ENCODE assay signal across 14 mouse cellular contexts in the genomic region with DNA sequence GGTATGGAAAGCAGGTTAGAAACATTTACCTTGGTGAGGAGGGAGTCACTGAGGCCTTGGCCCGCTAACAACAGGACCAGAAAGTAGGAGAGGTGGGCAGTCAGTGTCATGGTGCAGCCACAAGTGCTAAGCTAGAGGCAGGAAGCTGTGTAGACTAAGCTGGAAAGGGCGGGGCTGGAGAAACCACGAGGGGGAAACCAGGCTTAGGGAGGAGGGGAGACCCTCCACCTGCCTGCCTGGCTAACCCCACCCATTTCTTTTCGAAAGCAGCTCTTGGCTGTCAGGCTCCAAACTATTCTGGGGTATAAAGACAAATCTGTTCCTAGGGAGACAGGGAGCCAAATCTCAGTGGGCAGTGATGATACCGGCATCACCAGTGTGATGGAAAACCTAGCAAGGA. TPM values are rescaled to one million over a fixed set of nuclear protein-coding genes. Genes with fewer than 3 reads are reported as not detected.
DNase-seq lines count a peak whose midpoint lies in the region; ATAC-seq and TF ChIP-seq lines count a peak whose summit lies in the region.
"Had no signal": no experiment of that assay in that cellular context is flagged by ENCODE, and none has a peak within 500 bp of the region (broad histone marks: within the 10 kb centered on the region; RNA-seq: fewer than 3 reads in every experiment).

A gene (minus strand): TSS at position 134 of the 400 bp plus-strand sequence.

- peak within 1 kb of the TSS; percentile 50 for H3K4me3 ChIP-seq in E14TG2a.4 (replicated peaks; ENCODE audit: low read length)
- H3K4me3 ChIP-seq in thymus, adult 2 months (ENCODE audit: control insufficient read depth, insufficient read depth, low read length): 0 out of 2 replicates have a peak within 1 kb of the TSS, but pooled peaks have one; percentile 1
- H3K4me3 ChIP-seq in hindbrain, embryonic 12.5 days: no peak within 1 kb of the TSS
- H3K4me3 ChIP-seq: heart, embryonic 13.5 days; left cerebral cortex, adult 2 months; liver, embryonic 13.5 days had no signal

- no peak within 1 kb of the TSS for H3K9ac ChIP-seq in hindbrain, embryonic 12.5 days
- H3K9ac ChIP-seq: liver, embryonic 13.5 days had no signal

- WGBS in large intestine, adult 2 months: 46% methylated on average over 5 of the region's 5 CpGs
- WGBS in thymus, adult 2 months: 9% methylated on average over 5 of the region's 5 CpGs
- WGBS in hindbrain, embryonic 12.5 days: 61% methylated on average over 5 of the region's 5 CpGs

- H3K36me3 ChIP-seq in E14TG2a.4 (ENCODE audit: insufficient read depth, low read length): peaks cover 44% of the 10 kb centered on the region
- H3K36me3 ChIP-seq in thymus, adult 2 months (ENCODE audit: control insufficient read depth, insufficient read depth, low read length): peaks cover 5% of the 10 kb centered on the region
- peaks cover 33% of the 10 kb centered on the region for H3K36me3 ChIP-seq in hindbrain, embryonic 12.5 days

- H3K4me1 ChIP-seq in E14TG2a.4 (replicated peaks; ENCODE audit: low read depth, low read length): peaks cover 55% of the 10 kb centered on the region
- H3K4me1 ChIP-seq in thymus, adult 2 months (replicated peaks; ENCODE audit: control insufficient read depth, insufficient read depth, low read length): peaks cover 15% of the 10 kb centered on the region
- peaks cover 10% of the 10 kb centered on the region for H3K4me1 ChIP-seq in hindbrain, embryonic 12.5 days

- peaks cover 11% of the 10 kb centered on the region for H3K27me3 ChIP-seq in E14TG2a.4 (ENCODE audit: insufficient read depth, low read length)
- no peaks in the 10 kb centered on the region for H3K27me3 ChIP-seq in thymus, adult 2 months (ENCODE audit: control insufficient read depth, insufficient read depth, low read length)
- H3K27me3 ChIP-seq in hindbrain, embryonic 12.5 days: no peaks in the 10 kb centered on the region
- H3K27me3 ChIP-seq: heart, embryonic 13.5 days had no signal

- TF ChIP-seq POLR2A in thymus, adult 2 months (IDR thresholded peaks at IDR 0.05; ENCODE audit: control insufficient read depth, extremely low read depth, insufficient read depth, low read length, poor library complexity): 0 out of 2 replicates have a peak, but pooled peaks have one; percentile 22

- no peaks in the 10 kb centered on the region for H3K9me3 ChIP-seq in E14TG2a.4 (ENCODE audit: low read length)
- no peaks in the 10 kb centered on the region for H3K9me3 ChIP-seq in hindbrain, embryonic 12.5 days (replicated peaks)
- H3K9me3 ChIP-seq: heart, embryonic 13.5 days; liver, embryonic 13.5 days had no signal

- no peak for ATAC-seq in hindbrain, embryonic 12.5 days (ENCODE audit: low FRiP score)
- ATAC-seq: hindbrain, embryonic 16.5 days had no signal

- TF ChIP-seq CTCF in E14TG2a.4 (conservative IDR thresholded peaks at IDR 0.05; ENCODE audit: low read length): no peak
- TF ChIP-seq CTCF in thymus, adult 2 months (IDR thresholded peaks at IDR 0.05; ENCODE audit: borderline replicate concordance, control insufficient read depth, extremely low read depth, insufficient read depth, low read length, poor library complexity): no peak

- DNase-seq in CD4-positive, CD25-positive, alpha-beta regulatory T cell, adult 2 months (ENCODE audit: low read depth, low spot score): peak; percentile 72
- no peak for DNase-seq in large intestine, adult 2 months (ENCODE audit: low read depth, low spot score)
- DNase-seq in thymus, adult 2 months: peak; percentile 72
- DNase-seq in left cerebral cortex, adult 11 months (ENCODE audit: low spot score): no peak
- no peak for DNase-seq in adrenal gland, postnatal 36 days
- DNase-seq: adrenal gland, adult 2 months; liver, embryonic 13.5 days; lung, postnatal 4 days had no signal

- H3K27ac ChIP-seq in thymus, adult 2 months (ENCODE audit: control insufficient read depth, insufficient read depth, low read length): peak within 1 kb of the TSS; percentile 7
- H3K27ac ChIP-seq in hindbrain, embryonic 12.5 days: no peak within 1 kb of the TSS
- H3K27ac ChIP-seq: heart, embryonic 13.5 days; kidney, postnatal 0 days; left cerebral cortex, adult 2 months; liver, embryonic 13.5 days had no signal

- H3K4me2 ChIP-seq in hindbrain, embryonic 12.5 days (replicated peaks): no peak within 1 kb of the TSS
- H3K4me2 ChIP-seq: heart, embryonic 13.5 days; liver, embryonic 13.5 days had no signal

RNA-seq across cellular contexts. Expression of the gene that starts here (rescaled TPM):
- 12.4 and 14.9 TPM in 2 replicates for polyA plus RNA-seq in large intestine, adult 2 months (2012; rRNA removed)
- polyA plus RNA-seq in thymus, adult 2 months (2012; rRNA removed): 49.1 and 54.3 TPM in 2 replicates
- polyA plus RNA-seq in hindbrain, embryonic 12.5 days (2016; fragmentation: Nextera tagmentation; extraction: Ambion mirVana): 3.7 and 4.3 TPM in 2 replicates
- total RNA-seq in adrenal gland, postnatal 36 days (2021): under 1 TPM in 1 of 2 experiments, not detected in 1; 0.26 TPM

Comparison
In these comparisons a context has a peak if more than half of its experiments do, and no peak if none do; other contexts are left out.
1. DNase-seq: peak in CD4-positive, CD25-positive, alpha-beta regulatory T cell, adult 2 months (single experiment) and thymus, adult 2 months (single experiment); none in large intestine, adult 2 months (single experiment), left cerebral cortex, adult 11 months (single experiment) and adrenal gland, postnatal 36 days (0 of 2).